Mouse (Mus musculus): ENCODE data around the gene Prl7b1.

The Prl7b1 gene

DNA sequence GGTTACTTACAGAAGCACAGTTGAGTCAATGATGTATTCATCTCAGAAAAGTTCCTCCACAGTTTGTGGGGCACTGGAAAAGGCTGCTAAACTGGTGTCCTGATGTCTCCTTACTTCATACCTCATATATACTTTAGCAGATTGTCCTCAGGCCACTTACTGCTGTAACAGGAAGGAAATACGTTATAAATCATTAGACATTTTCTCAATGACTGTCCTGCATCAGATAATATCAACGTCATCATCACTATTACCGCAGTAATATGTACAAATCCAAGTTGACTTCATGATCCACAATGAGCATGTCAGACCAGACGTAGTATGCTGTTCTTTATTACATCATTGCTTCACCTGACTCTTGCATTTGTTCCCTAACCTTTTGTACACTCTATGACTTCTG is at the start of gene Prl7b1:
Gene Prl7b1, minus strand, starts transcription at position 101 of the 400 bp plus-strand sequence.
- DNase-seq (ENCODE audit: low spot score), result no peak

GRCm38 (mm10) chr13:27642393-27642792 is 32.0 kb upstream of the Prl7b1 start, which contains the start of gene Prl7a1:
Gene Prl7a1, minus strand, starts transcription at chr13:27642493.
- DNase-seq (ENCODE audit: low spot score), result no peak

DNA sequence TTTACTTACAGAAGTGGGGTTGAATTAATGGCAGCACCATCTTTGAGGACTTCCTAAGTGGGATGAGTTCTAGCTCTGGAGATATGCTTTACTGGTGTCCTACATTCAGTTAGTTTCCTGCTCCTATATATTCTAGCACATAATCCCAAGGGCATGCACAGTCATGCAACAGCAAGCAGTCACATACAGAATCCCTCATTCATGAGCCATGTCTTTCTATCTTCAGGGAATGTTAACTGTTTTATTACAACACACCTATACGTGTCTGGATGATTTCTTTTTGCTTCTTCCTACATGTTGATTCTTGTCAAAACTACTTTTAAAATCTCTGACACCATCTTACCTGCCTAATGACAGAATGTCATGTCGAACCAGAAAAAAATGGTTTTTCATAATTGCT is 28.3 kb downstream of the Prl7b1 start, which contains the start of gene Prl8a1:
Gene Prl8a1, minus strand, starts transcription at position 101 of the 400 bp plus-strand sequence.
- DNase-seq (ENCODE audit: low spot score), result no peak

GRCm38 (mm10) chr13:27564506-27564905 is 45.9 kb downstream of the Prl7b1 start, which contains the start of gene Prl8a9:
Gene Prl8a9, minus strand, starts transcription at chr13:27564606.
- no peak for DNase-seq (ENCODE audit: low spot score)

DNA sequence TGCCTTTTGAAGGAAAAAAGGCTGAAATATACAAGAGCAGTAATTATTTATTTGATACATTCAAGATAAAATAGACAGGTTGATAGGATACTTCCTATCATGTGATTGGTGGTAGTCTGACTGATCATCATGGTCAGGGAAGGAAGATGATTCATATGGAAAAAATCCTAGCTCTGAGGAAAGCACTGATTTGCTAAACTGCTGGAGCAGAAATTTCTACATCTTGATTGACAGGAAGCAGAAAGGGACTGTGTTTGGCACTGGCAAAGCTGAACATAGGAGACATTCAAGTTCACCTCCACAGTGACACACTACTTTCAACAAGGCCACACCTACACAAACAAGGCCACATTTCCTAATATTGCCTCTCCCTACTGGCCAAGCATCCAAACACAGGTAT is 57.0 kb downstream of the Prl7b1 start:
- DNase-seq (ENCODE audit: low spot score), result no peak
